Mouse (Mus musculus) bone marrow, adult 2 months (tissue): Measurements from ENCODE around the gene P2rx6.

ENCODE experiments used
- CTCF ChIP-seq: fragments of 200-500 bp; IDR thresholded peaks from 2 replicates; pipeline ENCODE4 v1.5.1; 2011; ENCODE audit warnings: low read length, control low read depth; ENCODE audit not compliant: control insufficient read depth, insufficient read depth
- POLR2A ChIP-seq: fragments of 200-500 bp; IDR thresholded peaks from 2 replicates; pipeline ENCODE4 v1.6.1; 2011; ENCODE audit warnings: low read depth, mild to moderate bottlenecking, control low read depth, low read length, borderline replicate concordance; ENCODE audit not compliant: control insufficient read depth

DNA sequence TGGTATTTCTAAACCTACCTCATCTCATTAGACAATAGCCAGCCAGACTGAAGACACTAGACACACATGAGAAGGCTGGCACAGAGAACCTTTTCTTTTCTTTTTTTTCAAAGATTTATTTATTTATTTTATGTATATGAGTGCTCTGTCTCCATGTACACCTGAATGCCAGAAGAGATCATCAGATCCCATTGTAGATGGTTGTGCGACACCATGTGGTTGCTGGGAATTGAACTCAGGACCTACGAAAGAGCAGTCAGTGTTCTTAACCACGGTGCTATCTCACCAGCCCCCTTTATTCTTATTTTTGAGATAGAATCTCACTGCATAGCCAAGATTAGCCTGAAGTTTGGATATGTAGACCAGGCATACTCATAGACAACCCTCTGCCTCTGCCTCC, 25.1 kb upstream of the P2rx6 start:
- TF ChIP-seq CTCF = no peak
- TF ChIP-seq POLR2A = no peak
